Mouse (Mus musculus) frontal cortex, postnatal 36 days (tissue): ENCODE measurements around the gene Gm20604.

Experiments
- DNase-seq, 2 experiments: peaks; one replicate each; pipeline ENCODE4 v3.0.0; 2022; ENCODE audit warnings: low spot score in 2 of 2

Gm20604 gene

GRCm38 (mm10) chr12:102705906-102706640 is 52.4 kb downstream of the Gm20604 start:
- peak in 1 of 2 experiments; percentile 35 for DNase-seq

DNA sequence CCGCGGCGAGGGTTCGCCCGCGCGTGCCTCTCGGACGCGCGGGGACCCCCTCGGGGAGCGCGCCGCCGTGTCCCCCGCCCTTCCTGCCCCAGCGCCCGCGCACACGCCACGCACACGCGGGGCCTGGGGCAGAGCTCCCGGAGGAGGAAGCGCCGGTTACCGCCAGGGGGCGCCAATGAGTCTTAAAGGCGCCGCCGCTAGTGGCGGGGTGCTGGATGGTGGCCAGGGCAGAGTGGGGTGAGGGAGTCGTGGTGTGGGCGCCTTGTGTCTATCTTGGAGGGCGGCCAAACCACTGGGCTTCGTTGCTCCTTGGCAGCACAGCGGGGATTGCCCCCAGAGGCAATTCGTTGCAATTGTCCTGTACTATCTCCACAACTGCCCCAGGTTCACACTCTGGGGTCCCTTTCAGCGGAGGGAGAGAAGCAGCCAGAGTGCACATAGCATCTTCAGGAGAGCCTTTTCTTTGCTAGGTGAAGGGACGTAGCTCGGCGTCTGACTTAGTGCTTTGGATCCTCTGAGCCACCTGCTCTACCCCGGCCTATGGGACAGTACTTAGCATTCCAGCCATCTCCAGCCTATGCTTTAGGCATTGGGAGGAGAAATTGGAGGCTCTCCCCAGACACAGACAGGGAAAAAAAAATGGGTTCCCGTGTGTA is 53.1 kb downstream of the Gm20604 start:
- peak; percentile 86 to 91 for DNase-seq

DNA sequence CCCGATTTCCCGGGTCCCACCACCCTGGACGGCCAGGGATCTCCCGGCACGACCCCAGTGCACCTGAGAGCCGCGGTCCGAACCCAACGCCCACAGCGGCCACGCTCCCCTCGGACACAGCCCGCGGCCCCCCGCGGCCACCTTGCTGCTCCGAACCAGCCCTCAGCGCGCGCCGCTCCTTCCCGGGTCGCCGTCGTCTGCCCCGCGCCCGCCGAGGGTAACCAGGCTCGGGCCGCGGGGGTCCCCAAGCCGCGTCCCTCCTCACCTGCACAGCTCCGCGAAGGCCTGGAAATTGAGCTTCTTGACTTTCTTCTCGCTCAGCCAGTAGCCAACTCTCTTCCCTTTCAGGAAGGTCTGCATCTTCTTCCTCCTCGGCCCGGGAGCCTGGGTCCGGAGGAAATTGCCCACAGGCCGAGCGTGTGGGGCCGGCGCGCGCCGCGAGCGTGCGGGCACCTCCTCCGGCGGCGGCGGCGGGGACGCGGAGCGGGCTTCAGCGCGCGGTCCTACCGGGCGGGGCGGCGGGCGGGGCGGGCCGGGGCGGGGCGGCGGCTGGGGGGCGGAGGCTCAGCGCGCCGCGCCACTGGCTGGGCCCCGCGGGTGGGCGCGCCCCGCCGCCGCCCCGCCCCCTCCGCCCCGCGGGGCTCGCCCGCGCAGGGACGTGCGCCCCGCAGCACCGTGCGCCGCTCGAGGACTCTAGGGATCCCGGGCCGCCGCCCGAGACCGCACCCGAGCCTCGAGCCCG is 53.8 kb downstream of the Gm20604 start, which contains the start of gene Itpk1:
TSS of gene Itpk1 (minus strand) at position 474 of the 742 bp plus-strand sequence.
- peak; percentile 35 to 49 for DNase-seq

- DNase-seq = no peak
Observed at GRCm38 (mm10) chr12:102703921-102704408, 54.5 kb downstream of the Gm20604 start.

- peak in 1 of 2 experiments; percentile 24 for DNase-seq
Observed at GRCm38 (mm10) chr12:102703441-102703840, 55.0 kb downstream of the Gm20604 start.

DNA sequence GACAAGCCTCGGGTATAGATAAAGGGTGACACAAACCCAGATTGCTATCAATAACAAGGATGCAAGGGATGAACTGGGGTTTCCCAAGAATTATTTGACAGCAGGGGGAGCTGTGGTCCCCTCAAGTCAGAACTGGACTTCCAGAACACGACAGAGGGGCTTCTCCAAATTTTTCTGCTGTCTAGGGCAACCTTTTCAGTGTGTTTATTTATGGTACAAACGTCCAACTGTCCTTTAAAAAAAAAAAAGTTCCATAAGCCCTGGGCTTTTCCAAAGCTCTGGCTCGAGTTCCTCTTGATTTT is 55.4 kb downstream of the Gm20604 start:
- peak in 1 of 2 experiments; percentile 51 for DNase-seq

DNA sequence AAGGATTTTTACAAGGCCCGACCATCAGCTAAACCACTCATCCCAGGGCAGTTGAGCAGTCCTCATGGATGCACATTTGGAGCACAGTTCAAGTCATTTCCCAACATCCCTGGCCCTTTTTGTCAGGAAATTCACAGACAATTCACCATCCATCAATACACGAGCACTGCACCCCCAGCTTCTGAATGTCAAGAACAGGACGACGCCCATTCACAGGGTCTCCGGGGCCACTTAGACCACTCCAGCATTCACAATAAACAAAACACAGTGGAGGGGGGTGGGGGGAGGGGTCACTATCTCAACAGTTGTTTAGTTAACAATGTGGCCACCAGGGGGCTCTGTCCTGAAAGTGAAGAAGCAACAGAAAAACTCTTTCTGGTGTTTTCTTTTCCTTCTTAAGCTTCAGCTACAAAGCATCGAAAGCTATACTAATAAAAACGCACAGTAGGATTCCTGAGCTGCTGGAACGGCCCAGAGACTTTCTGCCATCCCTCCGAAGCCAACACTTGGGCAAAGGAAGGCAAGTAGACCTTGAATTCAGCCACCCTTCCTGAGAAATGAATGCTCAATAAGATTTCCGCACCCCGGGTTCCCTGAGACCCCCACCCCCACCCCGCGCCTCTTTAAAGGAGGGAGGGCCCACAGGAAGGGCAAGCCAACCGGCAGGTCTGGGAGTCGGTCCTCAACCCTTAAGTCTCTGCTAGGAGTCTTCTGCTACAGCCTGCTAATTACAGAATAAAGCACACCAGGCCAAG is 55.9 kb downstream of the Gm20604 start:
- peak; percentile 67 to 80 for DNase-seq

DNA sequence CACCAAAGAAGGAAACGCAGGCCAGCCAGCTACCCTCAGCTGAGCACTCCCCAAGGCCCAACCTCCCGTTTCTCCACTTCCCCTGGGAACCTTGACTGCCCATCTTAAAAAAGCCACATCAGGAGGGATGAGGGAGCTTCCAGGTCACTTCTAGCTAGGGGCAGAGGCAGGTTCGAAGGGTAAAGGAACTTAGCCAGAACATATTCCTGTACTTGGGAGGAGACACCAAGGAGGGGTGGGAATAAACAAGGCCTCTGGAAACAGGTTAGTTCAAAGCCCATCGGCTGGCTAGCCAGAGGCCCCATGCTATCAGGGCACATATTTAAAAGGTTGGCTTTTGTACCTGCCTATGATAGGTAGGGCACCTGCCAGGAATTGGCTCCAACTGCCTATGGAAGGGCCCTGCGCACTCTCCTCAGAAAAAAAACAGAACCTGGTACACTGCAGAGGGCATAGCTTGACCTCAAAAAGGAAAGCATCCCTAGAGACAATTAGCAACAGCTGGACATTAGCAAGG is 56.7 kb downstream of the Gm20604 start:
- DNase-seq = no peak

DNA sequence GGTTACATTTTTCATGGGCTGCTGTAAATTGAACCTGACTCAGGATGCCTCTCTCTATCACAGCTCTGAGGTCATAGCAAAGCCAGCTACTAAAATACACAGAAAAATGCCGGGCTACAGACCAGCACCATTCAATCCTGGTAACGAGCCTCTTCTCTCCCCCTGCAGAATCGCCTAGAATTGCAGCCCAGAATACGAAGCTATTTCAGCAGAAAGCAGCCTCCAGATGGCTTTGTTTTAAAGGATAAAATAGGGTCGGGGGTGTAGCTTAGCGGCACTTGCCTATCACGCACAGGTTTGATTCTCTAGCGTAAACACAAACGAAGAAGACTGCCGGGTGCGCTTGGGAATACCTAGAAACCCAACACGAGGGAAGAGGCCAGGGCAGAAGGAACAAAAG is 58.0 kb downstream of the Gm20604 start:
- DNase-seq = peak in 1 of 2 experiments; percentile 36

DNA sequence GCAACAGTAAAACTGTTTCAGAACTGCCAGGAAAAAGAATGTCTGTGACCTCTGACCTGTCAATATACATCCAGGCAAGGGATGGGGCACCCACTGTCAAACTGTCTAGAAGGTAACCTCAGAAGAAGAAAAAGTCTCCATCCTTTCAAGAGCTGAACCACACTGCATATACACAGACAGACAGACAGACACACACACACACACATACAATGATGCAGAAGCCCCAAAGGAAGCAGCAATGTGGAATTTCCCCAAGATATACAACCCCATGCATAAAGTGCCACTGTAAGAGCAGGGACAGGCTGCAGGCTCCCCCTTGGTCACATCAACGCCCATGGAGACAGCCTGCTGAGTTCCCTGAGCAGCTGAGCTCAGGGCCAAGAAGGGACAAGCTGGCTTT is 59.3 kb downstream of the Gm20604 start:
- DNase-seq = no peak

GRCm38 (mm10) chr12:102698089-102698684 is 60.3 kb downstream of the Gm20604 start:
- DNase-seq = no peak

DNA sequence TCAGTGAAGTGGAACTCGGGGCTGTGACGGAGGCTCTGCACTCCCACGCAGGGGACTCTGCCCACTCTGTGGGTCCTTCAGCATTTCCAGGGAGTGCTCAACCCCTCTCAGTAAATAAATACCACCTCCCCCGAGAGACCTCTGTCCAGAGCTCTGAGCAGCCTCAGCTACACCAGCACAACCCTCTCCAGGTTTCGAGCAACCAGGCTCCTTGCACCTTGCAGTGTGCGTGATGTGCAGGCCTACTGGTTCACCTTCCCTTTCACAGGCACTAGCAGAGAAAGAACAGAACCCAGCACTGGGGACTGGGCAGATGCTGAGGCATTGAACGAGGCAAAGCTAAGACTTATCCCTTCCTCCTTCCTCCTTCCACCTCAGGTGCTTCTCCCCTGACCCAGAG is 61.1 kb downstream of the Gm20604 start:
- DNase-seq = no peak

DNA sequence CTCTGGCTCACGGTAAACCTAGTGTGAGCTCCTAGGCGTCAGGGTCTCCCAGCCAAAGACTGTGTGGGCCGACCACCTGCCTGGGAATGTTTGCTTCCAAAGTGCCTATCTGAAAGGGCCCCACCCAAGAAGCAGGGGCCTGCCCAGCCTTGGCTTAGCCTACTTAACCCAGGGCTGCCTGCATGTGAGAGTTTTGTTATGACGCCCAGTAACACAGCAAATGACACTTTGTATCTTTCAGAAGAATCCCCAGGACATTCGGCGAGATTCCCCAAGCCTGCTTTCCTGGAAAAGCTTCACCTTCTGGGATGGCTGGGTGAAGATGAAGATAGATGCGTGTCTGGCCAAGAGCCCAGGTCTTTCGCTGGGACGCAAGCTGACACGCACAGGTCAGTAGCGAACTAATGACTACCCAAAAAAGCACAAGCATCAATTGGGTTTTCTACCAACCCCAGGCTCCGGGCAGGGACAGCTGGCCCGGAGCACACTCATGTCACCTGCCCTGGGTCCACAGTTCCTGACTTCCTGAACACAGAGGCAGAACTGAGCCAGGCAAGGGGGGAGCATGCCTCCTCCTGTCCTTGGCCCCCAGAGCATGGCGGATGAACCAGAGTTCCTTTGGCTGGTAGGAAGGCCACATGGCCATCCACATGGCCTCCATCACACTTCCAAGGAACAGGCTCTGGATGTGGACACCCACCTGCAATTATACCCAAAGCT is 61.7 kb downstream of the Gm20604 start:
- no peak for DNase-seq

DNA sequence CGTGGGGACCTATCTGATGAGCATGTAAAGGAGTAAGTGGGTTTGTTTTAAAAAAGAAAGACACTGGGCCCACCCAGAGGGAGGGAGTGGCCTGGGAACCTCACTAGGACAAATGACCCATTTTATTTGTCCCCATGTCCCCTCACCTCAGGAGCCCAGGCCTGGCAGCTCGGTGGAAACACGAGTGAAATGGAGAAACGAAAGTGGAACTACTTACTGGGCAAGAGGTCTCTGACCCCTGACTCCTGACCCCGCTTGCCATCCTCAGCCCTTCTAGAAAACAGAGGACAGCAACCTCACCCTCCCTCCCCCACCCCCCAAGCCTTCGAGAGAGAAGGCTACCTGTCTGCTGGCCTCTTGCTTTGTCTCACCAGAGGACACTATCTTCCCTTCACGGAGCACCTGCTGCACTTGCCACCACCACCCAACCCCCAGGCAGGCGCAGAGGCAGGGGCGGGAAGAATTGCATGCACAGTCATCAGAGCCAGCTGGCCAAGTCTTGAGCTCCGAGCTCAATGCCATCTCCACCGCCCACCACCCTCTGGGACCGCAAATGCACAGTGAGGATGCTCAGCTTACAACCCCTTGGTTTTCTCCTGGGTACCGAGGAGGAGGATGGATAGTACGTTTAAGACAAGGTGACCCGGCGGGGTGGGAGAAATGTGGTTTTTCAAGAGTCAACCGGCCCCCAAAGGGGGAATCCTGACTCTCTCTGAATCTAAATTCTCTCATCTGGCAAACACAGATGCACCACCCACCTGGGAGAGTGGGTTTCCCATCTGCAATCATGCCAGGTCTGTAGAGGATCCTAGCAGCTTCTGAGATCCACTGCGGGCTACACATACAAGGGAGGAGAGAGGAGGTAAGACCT is 62.9 kb downstream of the Gm20604 start:
- peak; percentile 85 to 88 for DNase-seq

DNA sequence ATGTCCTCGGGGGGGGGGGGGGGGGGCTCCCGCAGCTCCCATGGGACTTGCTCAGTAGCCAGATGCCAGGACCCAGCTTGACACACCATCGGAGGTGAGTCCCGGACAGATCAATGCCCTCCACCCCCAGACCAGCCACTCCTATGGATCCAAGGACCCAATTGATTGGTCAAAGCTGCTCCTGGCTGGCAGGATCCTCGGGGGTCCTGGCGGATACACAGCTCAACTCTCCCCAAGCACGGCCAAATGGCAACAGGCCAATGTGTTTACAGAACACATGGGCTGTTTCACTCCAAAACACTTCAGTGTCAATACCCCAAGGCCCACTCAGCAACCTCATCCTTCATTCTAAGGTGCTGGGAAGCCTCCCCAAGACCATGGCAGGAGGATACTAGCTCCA is 66.7 kb downstream of the Gm20604 start:
- no peak for DNase-seq
